Mouse (Mus musculus): ENCODE measurements around the gene Celf5. TPM values are rescaled to one million over a fixed set of nuclear protein-coding genes. Genes with fewer than 3 reads are reported as not detected.

The Celf5 gene
- polyA plus RNA-seq, 1 experiment from 2014 or later, result 9.7 TPM

- no peaks in the 10 kb centered on the region for H3K27me3 ChIP-seq (ENCODE audit: control insufficient read depth, insufficient read depth, low read length)
- peak; percentile 52 for DNase-seq (ENCODE audit: low spot score)
Measured at GRCm38 (mm10) chr10:81495616-81496263, 13.2 kb upstream of the Celf5 start.

DNA sequence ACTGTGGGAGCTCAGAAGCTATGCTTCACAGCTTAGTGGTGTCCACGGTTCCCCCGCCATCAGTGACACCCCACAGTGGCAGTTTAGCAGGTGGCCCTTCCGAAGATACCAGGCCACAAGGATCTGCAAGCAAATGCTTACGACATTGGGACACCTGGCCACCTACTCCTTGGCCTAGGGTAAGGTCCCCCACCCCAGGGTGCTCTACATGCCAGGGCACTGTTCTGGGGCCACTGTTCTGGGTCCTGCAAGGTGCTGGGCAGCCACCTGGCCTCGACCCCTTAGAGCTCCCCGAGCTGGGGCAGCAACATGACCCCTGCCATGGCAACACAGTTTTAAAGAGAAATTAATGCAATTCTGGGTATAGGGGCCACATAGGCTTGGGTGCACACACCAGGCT, 12.6 kb upstream of the Celf5 start:
- Histone ChIP-seq H3K4me2 (ENCODE audit: low read depth, low read length, severe bottlenecking) (peak overlapping the region; percentile 83), H3K9me3 (ENCODE audit: control insufficient read depth, low read length) (no peaks in the 10 kb centered on the region), H3K27ac (ENCODE audit: low read depth, low read length) (no peak overlapping the region), H3K36me3 (ENCODE audit: control insufficient read depth, insufficient read depth, low read length) (peaks cover 2% of the 10 kb centered on the region), H3K27me3 (ENCODE audit: control insufficient read depth, insufficient read depth, low read length) (no peaks in the 10 kb centered on the region), H3K4me3 (ENCODE audit: low read depth, low read length) (peak overlapping the region; percentile 84), H3K4me1 (replicated peaks; ENCODE audit: control insufficient read depth, insufficient read depth, low read length) (peaks cover 8% of the 10 kb centered on the region), H3K9ac (ENCODE audit: low read length) (peak overlapping the region; percentile 71)
- DNase-seq (ENCODE audit: low spot score) (peak; percentile 50), ATAC-seq (replicated peaks; ENCODE audit: low FRiP score) (no peak)
- WGBS, result 78% methylated on average over 6 of the region's 6 CpGs

More at GRCm38 (mm10) chr10:81495616-81496263, 13.2 kb upstream of the Celf5 start:
- WGBS, result 1% methylated on average over 41 of the region's 41 CpGs
- H3K9ac ChIP-seq (ENCODE audit: low read length), result peak overlapping the region; percentile 71
- peaks cover 2% of the 10 kb centered on the region for H3K36me3 ChIP-seq (ENCODE audit: control insufficient read depth, insufficient read depth, low read length)
- H3K27ac ChIP-seq (ENCODE audit: low read depth, low read length), result no peak overlapping the region
- peaks cover 8% of the 10 kb centered on the region for H3K4me1 ChIP-seq (replicated peaks; ENCODE audit: control insufficient read depth, insufficient read depth, low read length)
- peak overlapping the region; percentile 84 for H3K4me3 ChIP-seq (ENCODE audit: low read depth, low read length)
- peak overlapping the region; percentile 83 for H3K4me2 ChIP-seq (ENCODE audit: low read depth, low read length, severe bottlenecking)
- H3K9me3 ChIP-seq (ENCODE audit: control insufficient read depth, low read length), result no peaks in the 10 kb centered on the region
- ATAC-seq (replicated peaks; ENCODE audit: low FRiP score), result peak; percentile 34

DNA sequence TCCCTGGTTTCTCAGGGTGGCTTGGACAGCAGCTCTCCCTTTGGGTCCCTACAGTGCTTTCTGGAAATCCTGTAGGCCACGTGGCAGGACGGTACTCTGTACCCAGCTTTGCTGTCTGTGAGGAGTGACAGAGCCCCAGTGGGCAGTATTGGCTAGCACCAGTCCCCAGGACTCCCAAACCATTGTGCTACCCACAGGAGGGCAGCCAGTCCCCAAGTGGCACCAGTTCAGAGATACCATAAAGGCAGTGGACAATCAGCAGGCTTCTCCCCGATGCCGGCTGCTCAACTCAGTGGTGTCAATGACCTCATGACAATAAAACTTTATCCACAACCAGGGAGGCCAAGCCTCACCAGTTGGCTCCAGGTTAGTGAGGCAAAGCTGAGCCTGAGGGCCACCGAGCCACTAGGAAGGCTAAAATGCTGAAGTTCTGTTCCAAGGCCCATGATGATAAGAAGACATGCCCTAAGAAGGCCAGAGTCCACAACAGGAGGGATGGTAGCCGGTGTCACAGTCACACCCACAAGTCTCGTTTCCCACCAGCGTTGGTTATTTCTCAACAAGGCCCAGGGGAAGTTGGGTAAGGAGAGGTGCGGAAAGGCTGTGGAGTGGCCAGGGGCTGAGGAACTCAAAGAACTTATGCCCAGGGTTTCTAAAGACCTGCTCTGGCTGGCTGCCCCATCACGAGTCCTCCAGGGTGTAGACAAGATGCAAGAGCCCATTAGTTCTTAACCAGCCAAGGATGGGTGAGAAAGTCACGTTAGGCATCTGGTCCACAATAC, 11.9 kb upstream of the Celf5 start:
- Histone ChIP-seq H3K9ac (ENCODE audit: low read length) (no peak overlapping the region), H3K9me3 (ENCODE audit: control insufficient read depth, low read length) (no peaks in the 10 kb centered on the region), H3K27me3 (ENCODE audit: control insufficient read depth, insufficient read depth, low read length) (no peaks in the 10 kb centered on the region), H3K36me3 (ENCODE audit: control insufficient read depth, insufficient read depth, low read length) (peaks cover 2% of the 10 kb centered on the region), H3K4me1 (replicated peaks; ENCODE audit: control insufficient read depth, insufficient read depth, low read length) (peaks cover 8% of the 10 kb centered on the region), H3K4me2 (ENCODE audit: low read depth, low read length, severe bottlenecking) (peak overlapping the region; percentile 83; the same call in 1 of the 2 replicates), H3K4me3 (ENCODE audit: low read depth, low read length) (peak overlapping the region; percentile 84), H3K27ac (ENCODE audit: low read depth, low read length) (no peak overlapping the region)
- DNase-seq (ENCODE audit: low spot score), result no peak
- WGBS, result 94% methylated on average over 11 of the region's 11 CpGs
- ATAC-seq (replicated peaks; ENCODE audit: low FRiP score), result no peak

DNA sequence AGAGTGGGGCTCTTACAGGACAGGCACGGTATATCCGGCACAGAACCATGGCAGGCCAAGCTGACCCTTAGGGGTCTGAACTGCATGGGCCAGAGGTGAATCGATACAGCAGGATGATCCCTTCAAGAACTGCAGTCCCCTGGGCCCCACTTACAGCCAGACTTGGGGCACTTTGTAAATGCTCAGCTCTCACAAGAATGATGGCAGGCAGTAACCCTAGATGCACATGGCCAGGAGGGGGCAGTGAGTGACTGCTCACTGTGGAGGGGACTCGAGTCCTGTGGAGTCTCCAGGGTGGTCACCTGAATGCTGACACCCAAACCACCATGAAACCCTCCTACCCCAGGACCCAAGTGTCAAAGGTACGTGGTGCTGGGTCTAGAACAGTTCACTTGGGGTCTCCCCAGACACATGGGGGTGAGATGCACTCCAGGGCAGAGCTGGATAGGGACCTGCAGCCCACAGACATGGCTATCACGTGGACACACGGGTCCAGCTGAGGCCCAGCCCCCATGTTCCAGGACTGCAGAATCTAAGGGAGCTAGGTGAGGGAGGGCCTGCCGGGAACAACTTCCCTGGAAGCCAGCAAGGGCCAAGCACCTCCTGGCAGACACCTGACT, 11.2 kb upstream of the Celf5 start:
- no peak overlapping the region for H3K4me3 ChIP-seq (ENCODE audit: low read depth, low read length)
- peaks cover 8% of the 10 kb centered on the region for H3K4me1 ChIP-seq (replicated peaks; ENCODE audit: control insufficient read depth, insufficient read depth, low read length)
- 84% methylated on average over 8 of the region's 8 CpGs for WGBS
- H3K27me3 ChIP-seq (ENCODE audit: control insufficient read depth, insufficient read depth, low read length), result no peaks in the 10 kb centered on the region
- H3K4me2 ChIP-seq (ENCODE audit: low read depth, low read length, severe bottlenecking), result no peak overlapping the region
- DNase-seq (ENCODE audit: low spot score), result no peak
- no peak overlapping the region for H3K9ac ChIP-seq (ENCODE audit: low read length)
- H3K9me3 ChIP-seq (ENCODE audit: control insufficient read depth, low read length), result no peaks in the 10 kb centered on the region
- H3K36me3 ChIP-seq (ENCODE audit: control insufficient read depth, insufficient read depth, low read length), result peaks cover 2% of the 10 kb centered on the region
- no peak overlapping the region for H3K27ac ChIP-seq (ENCODE audit: low read depth, low read length)
- ATAC-seq (replicated peaks; ENCODE audit: low FRiP score), result no peak

GRCm38 (mm10) chr10:81492606-81493240, 10.2 kb upstream of the Celf5 start:
- Histone ChIP-seq H3K4me3 (ENCODE audit: low read depth, low read length) (no peak overlapping the region), H3K4me2 (ENCODE audit: low read depth, low read length, severe bottlenecking) (no peak overlapping the region), H3K4me1 (replicated peaks; ENCODE audit: control insufficient read depth, insufficient read depth, low read length) (peaks cover 8% of the 10 kb centered on the region), H3K36me3 (ENCODE audit: control insufficient read depth, insufficient read depth, low read length) (peaks cover 2% of the 10 kb centered on the region), H3K9ac (ENCODE audit: low read length) (no peak overlapping the region), H3K27ac (ENCODE audit: low read depth, low read length) (no peak overlapping the region), H3K9me3 (ENCODE audit: control insufficient read depth, low read length) (no peaks in the 10 kb centered on the region), H3K27me3 (ENCODE audit: control insufficient read depth, insufficient read depth, low read length) (no peaks in the 10 kb centered on the region)
- DNase-seq (ENCODE audit: low spot score) (no peak), ATAC-seq (replicated peaks; ENCODE audit: low FRiP score) (no peak)
- 90% methylated on average over 11 of the region's 11 CpGs for WGBS

GRCm38 (mm10) chr10:81491018-81491417, 8.5 kb upstream of the Celf5 start:
- H3K4me3 ChIP-seq (ENCODE audit: low read depth, low read length), result no peak overlapping the region
- no peak overlapping the region for H3K27ac ChIP-seq (ENCODE audit: low read depth, low read length)
- DNase-seq (ENCODE audit: low spot score), result no peak
- no peak overlapping the region for H3K9ac ChIP-seq (ENCODE audit: low read length)
- ATAC-seq (replicated peaks; ENCODE audit: low FRiP score), result no peak
- H3K9me3 ChIP-seq (ENCODE audit: control insufficient read depth, low read length), result no peaks in the 10 kb centered on the region
- no peak overlapping the region for H3K4me2 ChIP-seq (ENCODE audit: low read depth, low read length, severe bottlenecking)
- H3K36me3 ChIP-seq (ENCODE audit: control insufficient read depth, insufficient read depth, low read length), result peaks cover 2% of the 10 kb centered on the region
- 92% methylated on average over 9 of the region's 9 CpGs for WGBS
- peaks cover 6% of the 10 kb centered on the region for H3K4me1 ChIP-seq (replicated peaks; ENCODE audit: control insufficient read depth, insufficient read depth, low read length)
- H3K27me3 ChIP-seq (ENCODE audit: control insufficient read depth, insufficient read depth, low read length), result no peaks in the 10 kb centered on the region

GRCm38 (mm10) chr10:81489941-81490340, 7.4 kb upstream of the Celf5 start:
- 86% methylated on average over 14 of the region's 14 CpGs for WGBS
- no peaks in the 10 kb centered on the region for H3K27me3 ChIP-seq (ENCODE audit: control insufficient read depth, insufficient read depth, low read length)
- peaks cover under 1% of the 10 kb centered on the region; the same call in 1 of the 2 replicates for H3K4me1 ChIP-seq (replicated peaks; ENCODE audit: control insufficient read depth, insufficient read depth, low read length)
- H3K9ac ChIP-seq (ENCODE audit: low read length), result no peak overlapping the region
- no peak overlapping the region for H3K4me3 ChIP-seq (ENCODE audit: low read depth, low read length)
- H3K27ac ChIP-seq (ENCODE audit: low read depth, low read length), result no peak overlapping the region
- H3K4me2 ChIP-seq (ENCODE audit: low read depth, low read length, severe bottlenecking), result no peak overlapping the region
- ATAC-seq (replicated peaks; ENCODE audit: low FRiP score) (no peak), DNase-seq (ENCODE audit: low spot score) (no peak)
- H3K9me3 ChIP-seq (ENCODE audit: control insufficient read depth, low read length), result no peaks in the 10 kb centered on the region
- peaks cover 2% of the 10 kb centered on the region for H3K36me3 ChIP-seq (ENCODE audit: control insufficient read depth, insufficient read depth, low read length)

DNA sequence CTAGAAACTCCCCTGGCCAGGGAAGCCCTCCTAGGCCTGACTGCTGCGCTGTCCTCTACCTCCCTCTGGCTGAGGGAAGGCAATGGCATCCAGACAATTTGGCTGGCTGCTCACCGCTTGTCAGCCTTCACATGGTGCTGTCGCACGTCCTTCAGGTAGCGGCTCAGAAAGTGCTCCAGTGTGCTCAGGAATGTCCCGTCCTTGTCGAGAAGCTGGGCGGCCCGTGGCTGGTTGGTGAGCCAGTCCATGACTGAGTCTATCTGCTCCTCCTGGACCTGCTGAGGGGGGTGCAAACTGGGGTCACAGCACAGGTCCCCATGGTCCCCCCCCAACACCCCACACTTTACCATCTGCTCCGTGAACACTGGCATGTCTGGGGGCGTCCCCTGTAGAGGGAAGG, 5.6 kb upstream of the Celf5 start:
- no peak overlapping the region for H3K4me3 ChIP-seq (ENCODE audit: low read depth, low read length)
- no peaks in the 10 kb centered on the region for H3K27me3 ChIP-seq (ENCODE audit: control insufficient read depth, insufficient read depth, low read length)
- WGBS, result 90% methylated on average over 11 of the region's 11 CpGs
- H3K4me2 ChIP-seq (ENCODE audit: low read depth, low read length, severe bottlenecking), result no peak overlapping the region
- peaks cover 2% of the 10 kb centered on the region for H3K36me3 ChIP-seq (ENCODE audit: control insufficient read depth, insufficient read depth, low read length)
- no peaks in the 10 kb centered on the region for H3K9me3 ChIP-seq (ENCODE audit: control insufficient read depth, low read length)
- ATAC-seq (replicated peaks; ENCODE audit: low FRiP score) (no peak), DNase-seq (ENCODE audit: low spot score) (no peak)
- no peak overlapping the region for H3K9ac ChIP-seq (ENCODE audit: low read length)
- H3K4me1 ChIP-seq (replicated peaks; ENCODE audit: control insufficient read depth, insufficient read depth, low read length), result no peaks in the 10 kb centered on the region
- H3K27ac ChIP-seq (ENCODE audit: low read depth, low read length), result no peak overlapping the region
